Mouse (Mus musculus): Measurements from ENCODE around the gene Ctse. TPM values are rescaled to one million over a fixed set of nuclear protein-coding genes. Genes with fewer than 3 reads are reported as not detected.

The Ctse gene
- total RNA-seq (2021): 9.2 and 23.3 TPM in 2 replicates
- long read RNA-seq, experiment 1, transcript Ctse-201 (10 exons, 2,126 nt): major isoform, 6 of 11 reads
- long read RNA-seq, experiment 1, partial matches to known transcripts: 4 of 11 reads
- long read RNA-seq, experiment 1, other reads (novel, unspliced or antisense): 1 of 11 reads
- long read RNA-seq, experiment 2, transcript Ctse-201 (10 exons, 2,126 nt): major isoform, 12 of 33 reads
- long read RNA-seq, experiment 2, partial matches to known transcripts: 18 of 33 reads
- long read RNA-seq, experiment 2, other reads (novel, unspliced or antisense): 3 of 33 reads

GRCm38 (mm10) chr1:131637791-131638540, at the start of gene Ctse:
Ctse (plus strand) TSS chr1:131638306.
- DNase-seq: no peak

DNA sequence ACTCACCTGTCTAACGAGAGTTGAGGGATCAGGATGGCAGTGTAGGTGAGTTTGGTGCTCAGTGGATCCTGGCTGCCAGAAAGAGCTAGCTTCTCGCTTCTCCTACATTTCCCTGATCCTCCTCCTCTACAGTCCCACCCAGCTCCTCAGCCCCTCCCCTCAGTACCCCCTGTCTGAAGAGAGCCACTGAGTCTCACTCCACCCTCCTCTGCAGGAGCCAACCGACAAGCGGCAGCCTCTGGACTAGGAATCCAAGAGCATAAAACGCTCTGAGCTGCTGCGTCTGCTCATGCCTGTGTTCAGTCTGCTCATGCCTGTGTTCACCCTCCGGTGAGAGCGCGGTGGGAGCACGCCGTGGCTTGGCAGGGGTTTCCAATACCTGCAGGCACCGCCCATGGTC, 39.2 kb upstream of the Ctse start, which contains the start of gene Avpr1b:
TSS of gene Avpr1b (plus strand) at position 335 of the 400 bp plus-strand sequence.
- DNase-seq: no peak

GRCm38 (mm10) chr1:131600314-131600713, 37.8 kb upstream of the Ctse start:
- DNase-seq: no peak

GRCm38 (mm10) chr1:131606719-131607118, 31.4 kb upstream of the Ctse start:
- DNase-seq: no peak

GRCm38 (mm10) chr1:131612556-131613155, 25.4 kb upstream of the Ctse start:
- DNase-seq: peak; percentile 14

GRCm38 (mm10) chr1:131613361-131614133, 24.6 kb upstream of the Ctse start:
- DNase-seq: peak; percentile 85

DNA sequence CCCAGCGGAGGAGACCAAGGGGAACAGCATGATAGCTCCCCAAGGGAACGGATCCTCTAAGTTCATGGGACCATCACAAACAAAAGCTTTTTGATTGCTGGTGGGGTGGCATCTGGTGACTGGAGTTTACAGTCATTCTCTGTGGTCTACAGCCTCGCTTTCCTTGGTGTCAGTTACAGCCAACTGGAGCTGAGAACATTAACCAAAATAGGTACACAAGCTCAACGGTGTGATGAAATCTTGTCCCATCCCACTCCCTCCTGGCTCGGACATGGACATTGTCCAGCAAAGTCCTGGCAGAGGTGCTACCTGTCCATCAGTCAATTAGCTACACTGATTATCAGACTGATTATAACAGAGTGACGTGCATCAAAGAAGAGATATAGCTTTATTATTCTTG, 23.5 kb upstream of the Ctse start:
- DNase-seq: no peak

GRCm38 (mm10) chr1:131616131-131616530, 22.0 kb upstream of the Ctse start:
- no peak for DNase-seq

DNA sequence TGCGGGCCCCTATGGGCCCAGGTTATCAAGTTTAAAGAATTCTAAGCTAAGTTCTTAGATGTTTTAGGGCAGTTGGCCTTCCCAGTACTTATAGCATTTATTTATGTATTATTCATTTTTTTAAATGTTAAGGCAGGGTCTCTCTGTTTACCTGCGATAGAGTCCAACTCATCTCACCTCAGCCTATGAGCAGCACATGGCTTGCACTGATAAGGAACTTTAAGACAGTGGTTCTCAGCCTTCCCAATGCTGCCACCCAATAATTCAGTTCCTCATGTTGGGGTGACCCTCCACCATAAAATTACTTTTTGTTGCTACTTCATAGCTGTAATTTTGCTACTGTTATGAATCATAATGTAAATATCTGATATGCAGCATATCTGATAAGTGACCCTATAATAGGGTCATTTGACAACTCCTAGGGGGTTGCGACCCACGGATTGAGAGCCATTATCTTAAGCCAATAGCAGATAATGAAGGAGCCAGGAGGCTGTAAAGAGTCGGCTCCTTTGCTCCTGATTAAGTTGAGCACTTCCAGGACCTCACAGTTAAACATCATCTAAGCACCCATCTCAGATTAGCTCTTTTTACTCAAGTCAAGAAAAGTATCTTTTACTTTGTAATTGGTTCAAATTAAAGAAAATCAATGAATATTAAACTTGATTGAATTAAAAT, 21.4 kb upstream of the Ctse start:
- DNase-seq: no peak

GRCm38 (mm10) chr1:131618576-131618975, 19.5 kb upstream of the Ctse start:
- DNase-seq: no peak

- no peak for DNase-seq
Observed at GRCm38 (mm10) chr1:131619348-131619747, 18.8 kb upstream of the Ctse start.

DNA sequence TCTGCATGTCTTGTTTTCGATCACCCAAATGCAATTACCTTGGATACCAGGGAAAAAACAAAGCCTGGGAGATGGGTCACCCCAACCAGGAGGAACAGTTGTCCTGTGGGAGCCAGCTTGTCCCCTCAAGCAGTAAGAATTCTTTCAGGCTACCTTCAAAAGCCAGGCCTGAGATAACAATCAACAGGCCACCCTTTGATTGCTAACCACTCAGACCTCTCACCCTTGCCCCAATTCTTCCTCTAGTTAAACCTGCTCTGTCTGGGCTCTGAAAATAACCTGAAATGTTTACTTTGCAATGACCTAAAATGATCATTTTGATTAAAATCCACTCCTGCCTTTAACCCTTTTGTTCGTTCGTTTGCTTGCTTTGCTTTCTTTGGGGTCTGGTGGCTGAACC, 14.5 kb upstream of the Ctse start:
- no peak for DNase-seq

DNA sequence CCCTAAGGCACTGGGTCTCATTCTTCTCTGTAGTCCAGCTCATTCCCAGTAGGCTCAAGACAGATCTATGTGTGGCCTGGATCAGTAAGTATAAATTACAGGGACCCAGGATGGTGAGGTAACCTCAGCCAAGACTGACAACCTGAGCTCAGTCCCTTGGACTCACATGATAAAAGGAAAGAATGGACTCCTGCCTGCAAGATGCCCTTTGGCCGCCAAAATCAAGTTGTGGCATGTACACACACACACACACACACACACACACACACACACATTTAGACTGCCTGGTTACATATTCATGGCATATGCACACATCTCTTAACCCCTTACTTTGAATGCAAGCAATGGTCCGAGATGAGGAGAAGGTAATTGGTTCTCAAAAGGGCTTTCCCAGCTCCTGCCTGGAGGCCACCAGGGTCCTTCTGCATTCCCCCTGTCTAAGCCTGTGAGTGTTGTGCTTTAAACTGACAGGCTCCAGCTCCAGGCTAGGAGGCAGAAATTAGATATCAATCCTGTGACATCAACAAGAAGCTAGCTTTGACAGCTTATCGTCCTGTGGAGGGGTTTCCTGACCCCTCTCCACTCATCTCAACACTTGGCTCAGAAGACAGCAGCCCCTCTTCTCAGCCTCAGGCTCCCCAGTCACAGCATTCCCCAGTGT, 13.8 kb upstream of the Ctse start:
- no peak for DNase-seq

- DNase-seq: no peak
Observed at GRCm38 (mm10) chr1:131626200-131626599, 11.9 kb upstream of the Ctse start.

GRCm38 (mm10) chr1:131632216-131632615, 5.9 kb upstream of the Ctse start:
- peak; percentile 22 for DNase-seq

DNA sequence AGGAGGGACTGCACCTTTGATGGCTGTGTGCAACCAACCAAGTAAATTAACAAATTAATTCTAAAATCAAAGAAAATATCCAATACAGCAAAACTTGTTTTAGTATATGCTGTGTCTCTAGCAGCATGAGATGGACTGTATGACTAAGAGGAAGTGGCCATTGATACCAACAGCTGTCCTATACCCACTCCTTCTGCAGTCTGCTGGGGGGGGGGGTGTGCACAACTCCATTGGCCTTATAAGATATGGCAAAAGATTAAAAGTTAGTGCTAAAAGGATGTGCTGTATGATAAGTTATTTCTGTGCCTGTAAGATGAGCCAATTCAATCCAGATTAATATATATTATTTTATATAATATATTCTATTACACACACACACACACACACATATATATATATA, 3.6 kb upstream of the Ctse start:
- DNase-seq: no peak

GRCm38 (mm10) chr1:131638541-131639421, 675 bp downstream of the Ctse start:
- DNase-seq: no peak

- DNase-seq: no peak
Observed at GRCm38 (mm10) chr1:131640062-131640461, 2.0 kb downstream of the Ctse start.

GRCm38 (mm10) chr1:131641565-131641964, 3.5 kb downstream of the Ctse start:
- DNase-seq: no peak

DNA sequence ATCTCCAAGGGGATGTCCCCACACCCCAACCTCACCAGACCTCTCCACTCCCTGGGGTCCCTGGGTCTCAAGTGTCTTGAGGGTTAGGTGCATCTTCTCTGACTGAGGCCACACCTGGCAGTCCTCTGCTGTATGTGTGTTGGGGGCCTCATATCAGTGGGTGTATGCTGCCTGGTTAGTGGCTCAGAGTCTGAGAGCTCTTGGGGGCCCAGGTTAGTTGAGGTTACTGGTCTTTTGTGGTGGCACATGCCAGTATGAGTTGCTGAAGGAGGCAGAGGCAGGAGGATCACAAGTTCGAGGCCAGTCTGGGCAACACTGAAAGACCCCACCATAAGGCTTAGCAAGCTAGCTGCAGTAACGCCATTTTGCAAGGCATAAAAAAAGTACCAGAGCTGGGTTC, 4.1 kb downstream of the Ctse start:
- DNase-seq: no peak
